Mouse (Mus musculus): ENCODE data around the gene Asb10. TPM values are rescaled to one million over a fixed set of nuclear protein-coding genes. Genes with fewer than 3 reads are reported as not detected.

The Asb10 gene
- total RNA-seq, 2 experiments from 2014 or later, result 101 to 107 TPM

- intact Hi-C loops (cut with DNase I), result no loop called here
- TF ChIP-seq CTCF (IDR thresholded peaks at IDR 0.05), result no peak
- Histone ChIP-seq H3K4me3 (no peak overlapping the region), H3K27ac (no peak overlapping the region)
- no peak for DNase-seq
Observed at GRCm38 (mm10) chr5:24553621-24554244, 13.0 kb upstream of the Asb10 start.

- no peak for DNase-seq
- intact Hi-C loops (cut with DNase I), result no loop called here
- 0 out of 2 replicates have a peak overlapping the region, but pooled peaks have one; percentile 20 for H3K4me3 ChIP-seq
- TF ChIP-seq CTCF (IDR thresholded peaks at IDR 0.05), result no peak
- H3K27ac ChIP-seq, result no peak overlapping the region
Observed at GRCm38 (mm10) chr5:24551317-24551688, 10.5 kb upstream of the Asb10 start.

DNA sequence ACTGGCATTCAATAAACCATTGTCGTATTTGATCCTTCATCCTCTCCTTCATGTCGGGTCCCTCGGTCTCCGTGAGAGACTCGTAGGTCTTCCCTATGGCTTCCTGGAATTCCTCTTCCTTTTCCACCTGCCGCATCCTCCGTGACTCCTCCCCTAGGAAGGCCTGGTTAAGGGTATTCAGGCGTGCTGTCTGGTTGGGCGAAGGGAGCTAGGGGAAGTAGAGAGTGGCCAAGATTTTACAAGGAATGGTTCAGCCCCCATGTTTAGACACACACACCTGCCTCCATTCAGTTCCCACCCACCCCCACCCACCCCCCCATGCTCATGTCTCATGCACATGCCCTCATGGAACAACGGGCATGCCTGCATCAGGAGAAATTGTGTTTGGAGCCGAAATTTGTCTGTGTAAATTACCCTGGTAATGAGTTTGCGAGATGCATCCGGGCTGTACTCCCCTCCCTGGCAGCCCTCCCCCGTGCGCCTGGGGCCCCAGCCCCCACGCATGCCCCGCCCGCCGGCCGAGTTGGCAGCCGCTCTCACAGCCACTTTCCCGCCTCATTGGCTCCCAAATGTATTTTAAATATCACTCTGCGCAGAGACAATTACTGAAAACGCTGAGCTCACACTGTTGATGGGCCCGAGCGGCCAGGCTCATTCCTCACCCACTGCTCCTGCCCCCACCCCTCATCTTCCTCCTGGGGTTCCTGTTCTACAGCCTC lies 10.0 kb upstream of the Asb10 start:
- peak; percentile 46 for DNase-seq
- H3K4me3 ChIP-seq, result peak overlapping the region; percentile 20; the same call in 1 of the 2 replicates
- H3K27ac ChIP-seq, result no peak overlapping the region
- no peak for TF ChIP-seq CTCF (IDR thresholded peaks at IDR 0.05)
- intact Hi-C loops (cut with DNase I), result no loop called here

DNA sequence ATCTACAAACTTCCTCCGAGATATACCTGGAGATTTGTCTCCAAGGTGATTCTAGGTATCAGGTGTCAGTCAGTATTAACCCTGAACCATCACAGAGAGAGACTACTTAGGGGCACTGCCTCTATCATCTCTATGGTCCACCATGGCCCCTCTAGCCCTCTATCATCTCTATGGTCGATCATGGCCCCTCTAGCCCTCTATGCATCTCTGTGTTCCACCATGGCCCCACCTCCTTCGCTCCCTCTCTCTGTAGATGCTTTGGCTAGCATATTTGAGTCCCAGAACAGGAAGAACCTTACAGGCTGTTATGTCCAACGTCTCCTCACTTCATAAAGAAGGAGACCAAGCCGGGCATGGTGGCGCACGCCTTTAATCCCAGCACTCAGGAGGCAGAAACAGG lies 1.9 kb upstream of the Asb10 start:
- TF ChIP-seq CTCF (IDR thresholded peaks at IDR 0.05), result no peak
- no peak overlapping the region for H3K27ac ChIP-seq
- peak; percentile 14 for DNase-seq
- no peak overlapping the region for H3K4me3 ChIP-seq
- intact Hi-C loops (cut with DNase I), result no loop called here

DNA sequence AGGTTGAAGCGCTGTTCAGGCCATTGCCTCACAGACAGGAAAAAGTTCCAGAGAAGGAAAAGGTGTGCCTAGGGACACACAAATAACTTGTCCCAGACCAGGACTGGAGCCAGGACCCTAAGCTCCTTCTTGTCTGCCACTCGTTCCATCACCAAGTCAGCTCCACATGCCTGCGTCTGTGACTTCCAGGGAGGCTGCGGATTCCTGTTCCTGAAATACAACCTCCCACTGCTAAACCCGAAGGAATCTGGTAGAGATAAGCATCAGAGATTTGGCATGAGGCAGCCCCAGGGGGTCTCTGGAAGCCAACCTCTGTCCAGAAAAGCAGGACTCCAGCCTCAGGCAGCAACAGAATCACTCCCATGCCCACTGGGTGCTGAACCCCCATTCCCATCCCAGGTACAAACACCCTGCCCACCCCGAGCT lies 379 bp upstream of the Asb10 start:
- Histone ChIP-seq H3K27ac (peak overlapping the region; percentile 96), H3K4me3 (peak overlapping the region; percentile 78)
- peak; percentile 52 for DNase-seq
- TF ChIP-seq CTCF (IDR thresholded peaks at IDR 0.05), result no peak
- intact Hi-C loops (cut with DNase I), result loop anchor here (2.0 kb wide), 1 partner anchor 36 kb away; the partner anchor contains the start of gene Abcf2

- H3K27ac ChIP-seq, result peak overlapping the region; percentile 96
- TF ChIP-seq CTCF (IDR thresholded peaks at IDR 0.05), result no peak
- peak overlapping the region; percentile 78 for H3K4me3 ChIP-seq
- peak; percentile 67 for DNase-seq
- intact Hi-C loops (cut with DNase I), result loop anchor here (2.0 kb wide), 2 partner anchors 37 to 61 kb away; partner anchors contain the start of gene Abcf2
Observed at GRCm38 (mm10) chr5:24539571-24540296, 1.0 kb downstream of the Asb10 start.

- H3K27ac ChIP-seq, result peak overlapping the region; percentile 87
- DNase-seq, result peak; percentile 86
- TF ChIP-seq CTCF (IDR thresholded peaks at IDR 0.05), result no peak
- peak overlapping the region; percentile 68 for H3K4me3 ChIP-seq
- intact Hi-C loops (cut with DNase I), result loop anchor here (2.0 kb wide), 1 partner anchor 63 kb away; no protein-coding TSS in a partner anchor
Observed at GRCm38 (mm10) chr5:24537618-24538017, 3.2 kb downstream of the Asb10 start.

DNA sequence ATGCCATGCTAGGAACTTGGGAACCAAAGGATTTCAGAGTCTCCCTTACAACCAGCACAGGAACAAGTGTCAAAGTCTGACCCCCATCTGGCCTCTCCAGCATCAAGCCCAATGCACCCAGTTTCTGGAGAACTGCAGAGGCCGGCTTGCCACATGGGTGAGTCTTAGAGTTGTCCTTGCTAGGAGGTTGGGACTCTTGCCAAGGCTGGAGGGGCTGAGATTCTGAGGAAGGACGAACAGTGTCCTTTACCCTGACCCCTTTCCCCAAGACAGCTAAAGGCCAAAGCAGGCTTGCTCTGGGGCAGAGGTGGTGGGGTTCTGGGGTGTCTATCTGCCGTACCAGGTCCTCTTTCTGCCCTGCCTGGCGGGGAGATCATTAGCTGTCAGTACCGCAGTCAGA lies 4.3 kb downstream of the Asb10 start:
- no peak for DNase-seq
- peak overlapping the region; percentile 87 for H3K27ac ChIP-seq
- no peak for TF ChIP-seq CTCF (IDR thresholded peaks at IDR 0.05)
- intact Hi-C loops (cut with DNase I), result no loop called here
- peak overlapping the region; percentile 68 for H3K4me3 ChIP-seq

- DNase-seq, result peak; percentile 66
- no peak for TF ChIP-seq CTCF (IDR thresholded peaks at IDR 0.05)
- intact Hi-C loops (cut with DNase I), result no loop called here
- Histone ChIP-seq H3K27ac (peak overlapping the region; percentile 87), H3K4me3 (peak overlapping the region; percentile 23; the same call in 1 of the 2 replicates)
Observed at GRCm38 (mm10) chr5:24535731-24536130, 5.0 kb downstream of the Asb10 start.

GRCm38 (mm10) chr5:24534292-24534691 lies 6.5 kb downstream of the Asb10 start:
- no peak for DNase-seq
- Histone ChIP-seq H3K27ac (no peak overlapping the region), H3K4me3 (no peak overlapping the region)
- intact Hi-C loops (cut with DNase I), result loop anchor here (5.0 kb wide), 1 partner anchor 118 kb away; no protein-coding TSS in a partner anchor
- TF ChIP-seq CTCF (IDR thresholded peaks at IDR 0.05), result peak; percentile 54

- intact Hi-C loops (cut with DNase I), result loop anchor here (5.0 kb wide), 1 partner anchor 119 kb away; no protein-coding TSS in a partner anchor
Observed at GRCm38 (mm10) chr5:24533391-24533790, 7.4 kb downstream of the Asb10 start.

DNA sequence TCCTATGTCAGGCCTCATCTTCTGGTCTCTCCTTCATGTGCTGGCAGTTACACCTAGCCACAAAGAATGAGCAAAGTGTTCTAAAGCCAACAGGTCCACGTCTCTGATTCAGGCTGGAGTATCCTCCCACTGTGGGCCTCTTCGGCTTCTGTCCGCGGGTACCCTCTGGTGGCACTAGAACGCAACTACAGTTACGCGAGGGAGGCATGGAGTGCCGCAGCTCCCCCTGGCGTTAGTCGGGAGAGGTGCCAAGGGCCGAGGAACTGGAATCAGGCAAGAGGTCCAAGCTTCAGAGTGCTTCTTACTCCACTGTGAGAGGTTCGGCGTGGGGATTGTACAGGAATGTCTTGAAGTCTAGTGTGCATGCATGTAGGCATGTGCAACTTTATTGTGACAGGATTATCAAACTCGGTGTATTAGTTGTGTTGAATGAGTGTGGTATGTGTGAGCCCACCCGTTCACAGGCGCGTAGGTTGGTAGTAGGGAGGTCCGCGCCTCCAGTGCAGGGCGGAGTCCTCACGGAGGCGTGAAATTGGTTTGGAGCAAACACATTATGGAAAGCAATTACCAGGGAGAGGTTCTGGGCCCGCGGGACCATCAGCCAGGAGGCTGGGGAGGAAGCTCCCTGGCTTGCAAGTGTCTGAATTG lies 10.6 kb downstream of the Asb10 start:
- Histone ChIP-seq H3K4me3 (no peak overlapping the region), H3K27ac (no peak overlapping the region)
- TF ChIP-seq CTCF (IDR thresholded peaks at IDR 0.05), result no peak
- peak; percentile 95 for DNase-seq
- intact Hi-C loops (cut with DNase I), result loop anchor here (5.0 kb wide), 1 partner anchor 122 kb away; no protein-coding TSS in a partner anchor

More at GRCm38 (mm10) chr5:24533391-24533790, 7.4 kb downstream of the Asb10 start:
- no peak overlapping the region for H3K4me3 ChIP-seq
- DNase-seq, result no peak
- no peak overlapping the region for H3K27ac ChIP-seq
- TF ChIP-seq CTCF (IDR thresholded peaks at IDR 0.05), result no peak

Measured in gastrocnemius, adult 2 months (tissue).